Mouse (Mus musculus) stomach, postnatal 0 days (tissue): ENCODE data around the gene Ano3.
"Not testable (repeated sequence)": the region's sequence is repeated elsewhere in the genome, so short reads cannot be mapped to it uniquely, and the experiment has no call there.

ENCODE experiments used
- CTCF ChIP-seq: IDR thresholded peaks from 2 replicates; pipeline ENCODE4 v1.5.1; 2016; ENCODE audit warnings: antibody characterized with exemption, low read depth, mild to moderate bottlenecking, moderate library complexity
- EP300 ChIP-seq: optimal IDR thresholded peaks from 2 replicates; pipeline ENCODE3; 2016; ENCODE audit warnings: antibody characterized with exemption

DNA sequence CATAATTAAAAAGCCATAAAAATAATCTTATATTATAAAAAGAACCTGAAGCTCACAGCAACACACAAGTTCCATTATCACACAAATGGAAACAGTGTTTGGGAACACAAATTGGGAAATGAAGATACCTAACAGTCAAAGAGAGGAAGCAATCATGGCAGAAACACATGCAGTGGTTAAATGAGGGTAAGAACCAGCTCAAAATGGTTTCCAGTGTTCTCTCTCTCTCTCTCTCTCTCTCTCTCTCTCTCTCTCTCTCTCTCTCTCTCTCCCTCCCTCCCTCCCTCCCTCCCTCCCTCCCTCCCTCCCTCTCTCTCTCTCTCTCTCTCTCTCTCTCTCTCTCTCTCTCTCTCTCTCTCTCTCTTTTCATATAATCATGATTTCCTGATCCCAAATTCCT lies at the start of gene Ano3:
- TF ChIP-seq CTCF, EP300: not testable (repeated sequence)
